In the genomic region with DNA sequence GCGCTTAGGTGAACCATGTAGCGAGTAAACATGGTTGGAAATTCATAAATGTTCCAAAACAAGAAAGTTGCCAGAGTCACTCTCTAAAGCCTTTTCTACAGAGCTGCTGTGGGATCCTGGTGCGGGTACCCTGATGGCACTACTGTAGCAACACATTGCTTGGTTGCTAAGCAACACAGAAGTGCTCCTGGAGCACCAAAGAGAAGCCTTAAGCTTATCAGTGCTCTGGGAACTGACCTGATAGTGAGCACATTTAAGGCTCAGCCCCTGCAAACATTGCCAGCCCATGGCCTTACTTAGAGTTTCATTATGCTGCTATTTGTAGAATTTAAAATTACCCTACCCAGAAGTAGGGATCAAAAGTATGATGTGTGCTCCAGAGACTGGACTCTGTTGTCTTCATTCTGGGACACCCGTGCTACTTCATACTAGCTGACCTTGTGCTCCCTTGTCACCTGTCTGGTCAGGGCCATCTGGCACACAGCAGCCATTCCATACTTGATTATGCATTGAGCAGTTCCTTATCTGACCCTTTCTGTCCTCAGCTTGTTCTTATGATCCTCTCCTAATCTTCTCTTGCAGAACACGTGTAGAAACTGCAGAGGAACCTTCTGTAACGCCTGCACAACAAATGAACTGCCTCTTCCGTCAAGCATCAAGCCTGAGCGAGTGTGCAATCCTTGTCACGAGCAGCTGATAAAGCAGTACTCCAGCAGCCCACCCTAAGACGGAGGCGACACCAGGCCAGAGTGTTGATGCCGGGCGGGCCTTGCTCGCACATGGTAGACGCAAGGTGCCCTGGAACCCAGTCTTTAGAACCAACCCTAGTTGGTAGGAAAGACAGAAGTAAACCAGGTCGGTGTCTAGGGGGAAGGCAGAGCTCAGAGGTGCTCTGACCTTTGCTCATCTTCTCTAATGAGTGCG, we compare ENCODE assay signal across 14 mouse cellular contexts. TPM values are rescaled to one million over a fixed set of nuclear protein-coding genes. Genes with fewer than 3 reads are reported as not detected.
A peak's percentile ranks its signal among the peaks of the same experiment; 100 is the strongest.
DNase-seq lines count a peak whose midpoint lies in the region; ATAC-seq lines count a peak whose summit lies in the region.
"Had no signal": no experiment of that assay in that cellular context is flagged by ENCODE, and none has a peak within 500 bp of the region (broad histone marks: within the 10 kb centered on the region; RNA-seq: fewer than 3 reads in every experiment).

No protein-coding gene starts in this region.

- H3K27me3 ChIP-seq in heart, embryonic 10.5 days (ENCODE audit: insufficient read depth, poor library complexity, severe bottlenecking), result no peaks in the 10 kb centered on the region
- H3K27me3 ChIP-seq in lung, embryonic 16.5 days (ENCODE audit: control insufficient read depth, insufficient read depth, low read depth, low read length), result no peaks in the 10 kb centered on the region
- H3K27me3 ChIP-seq in intestine, embryonic 16.5 days (replicated peaks; ENCODE audit: control insufficient read depth, insufficient read depth, low read length), result no peaks in the 10 kb centered on the region
- H3K27me3 ChIP-seq in forebrain, embryonic 10.5 days (ENCODE audit: poor library complexity, severe bottlenecking), result no peaks in the 10 kb centered on the region
- H3K27me3 ChIP-seq: hindbrain, embryonic 12.5 days; kidney, embryonic 15.5 days had no signal

- ATAC-seq in lung, embryonic 16.5 days (ENCODE audit: low read depth), result 0 out of 2 replicates have a peak, but pooled peaks have one; percentile 38
- ATAC-seq in intestine, embryonic 16.5 days, result peak; percentile 37
- ATAC-seq in megakaryocyte progenitor cell, adult 5-6 weeks (replicated peaks; ENCODE audit: poor library complexity), result peak; percentile 67

- H3K9ac ChIP-seq in lung, embryonic 16.5 days (ENCODE audit: low read length), result no peak overlapping the region
- no peak overlapping the region for H3K9ac ChIP-seq in intestine, embryonic 16.5 days (ENCODE audit: low read depth, low read length)
- H3K9ac ChIP-seq: hindbrain, embryonic 12.5 days; kidney, embryonic 15.5 days had no signal

- WGBS in heart, embryonic 10.5 days, result 49% methylated on average over 17 of the region's 17 CpGs
- 61% methylated on average over 17 of the region's 17 CpGs for WGBS in lung, embryonic 16.5 days
- WGBS in intestine, embryonic 16.5 days, result 69% methylated on average over 17 of the region's 17 CpGs
- WGBS in forebrain, embryonic 10.5 days, result 92% methylated on average over 17 of the region's 17 CpGs

- H3K4me1 ChIP-seq in heart, embryonic 10.5 days, result peaks cover 19% of the 10 kb centered on the region
- no peaks in the 10 kb centered on the region for H3K4me1 ChIP-seq in lung, embryonic 16.5 days (replicated peaks; ENCODE audit: control insufficient read depth, insufficient read depth, low read length)
- no peaks in the 10 kb centered on the region for H3K4me1 ChIP-seq in intestine, embryonic 16.5 days (ENCODE audit: control insufficient read depth, insufficient read depth, low read length)
- no peaks in the 10 kb centered on the region for H3K4me1 ChIP-seq in forebrain, embryonic 10.5 days
- H3K4me1 ChIP-seq: hindbrain, embryonic 12.5 days; kidney, embryonic 15.5 days had no signal

- intact Hi-C loops in heart, postnatal 14 days (cut with DNase I), result no loop called here

- H3K9me3 ChIP-seq in heart, embryonic 10.5 days, result no peaks in the 10 kb centered on the region
- H3K9me3 ChIP-seq in lung, embryonic 16.5 days (ENCODE audit: control insufficient read depth, low read length), result no peaks in the 10 kb centered on the region
- H3K9me3 ChIP-seq in intestine, embryonic 16.5 days (ENCODE audit: control insufficient read depth, low read length), result no peaks in the 10 kb centered on the region
- no peaks in the 10 kb centered on the region for H3K9me3 ChIP-seq in forebrain, embryonic 10.5 days
- H3K9me3 ChIP-seq: hindbrain, embryonic 12.5 days; kidney, embryonic 15.5 days had no signal

- peak; percentile 78 for DNase-seq in heart, embryonic 10.5 days (ENCODE audit: low spot score)
- no peak for DNase-seq in heart, postnatal 14 days
- no peak for DNase-seq in lung, adult 18-20 months
- no peak for DNase-seq in forebrain, embryonic 10.5 days (ENCODE audit: extremely low spot score, low spot score)
- DNase-seq in layer of hippocampus, adult 9-10 months (ENCODE audit: low spot score), result no peak
- DNase-seq: adrenal gland, postnatal 36 days; cerebellum, adult 8-10 months had no signal

- peaks cover 46% of the 10 kb centered on the region for H3K36me3 ChIP-seq in heart, embryonic 10.5 days
- H3K36me3 ChIP-seq in lung, embryonic 16.5 days (ENCODE audit: control insufficient read depth, insufficient read depth, low read length), result peaks cover 12% of the 10 kb centered on the region
- peaks cover 12% of the 10 kb centered on the region; the same call in 1 of the 2 replicates for H3K36me3 ChIP-seq in intestine, embryonic 16.5 days (ENCODE audit: control insufficient read depth, insufficient read depth, low read length)
- H3K36me3 ChIP-seq in forebrain, embryonic 10.5 days (replicated peaks), result peaks cover 98% of the 10 kb centered on the region

- no peak overlapping the region for H3K4me2 ChIP-seq in lung, embryonic 16.5 days (ENCODE audit: low read depth, low read length)
- H3K4me2 ChIP-seq in intestine, embryonic 16.5 days (ENCODE audit: low read depth, low read length), result no peak overlapping the region
- H3K4me2 ChIP-seq: hindbrain, embryonic 12.5 days; kidney, embryonic 15.5 days had no signal

- H3K4me3 ChIP-seq in heart, embryonic 10.5 days, result no peak overlapping the region
- H3K4me3 ChIP-seq in lung, embryonic 16.5 days (ENCODE audit: low read length), result no peak overlapping the region
- H3K4me3 ChIP-seq in intestine, embryonic 16.5 days (ENCODE audit: low read length), result no peak overlapping the region
- no peak overlapping the region for H3K4me3 ChIP-seq in forebrain, embryonic 10.5 days
- H3K4me3 ChIP-seq: erythroblast, embryonic 14.5 days; hindbrain, embryonic 12.5 days; kidney, embryonic 15.5 days had no signal

- 0 out of 2 replicates have a peak overlapping the region, but pooled peaks have one; percentile 62 for H3K27ac ChIP-seq in heart, embryonic 10.5 days
- H3K27ac ChIP-seq in lung, embryonic 16.5 days (ENCODE audit: low read length), result no peak overlapping the region
- H3K27ac ChIP-seq in intestine, embryonic 16.5 days (ENCODE audit: low read length), result no peak overlapping the region
- no peak overlapping the region for H3K27ac ChIP-seq in forebrain, embryonic 10.5 days
- H3K27ac ChIP-seq: hindbrain, embryonic 12.5 days; kidney, embryonic 15.5 days; macrophage had no signal

RNA-seq across cellular contexts. Expression of a gene that starts 26.5 kb away (rescaled TPM):
- polyA plus RNA-seq in heart, embryonic 10.5 days (2016; fragmentation: Nextera tagmentation; extraction: Ambion mirVana), result 71.0 and 71.1 TPM in 2 replicates
- total RNA-seq in heart, postnatal 14 days (2021), result 100 to 1,000 TPM; 187 to 200 TPM
- 30.8 and 47.7 TPM in 2 replicates for polyA plus RNA-seq in lung, embryonic 16.5 days (2015; fragmentation: Nextera tagmentation; extraction: Ambion mirVana)
- 11.7 and 23.9 TPM in 2 replicates for polyA plus RNA-seq in intestine, embryonic 16.5 days (2015; fragmentation: Nextera tagmentation; extraction: Ambion mirVana)
- 77.0 and 80.8 TPM in 2 replicates for total RNA-seq in megakaryocyte progenitor cell, adult 5-6 weeks (2015)
- total RNA-seq in megakaryocyte progenitor cell, adult 5-6 weeks (2017), result 72.6 and 74.0 TPM in 2 replicates
- polyA plus RNA-seq in forebrain, embryonic 10.5 days (2016; fragmentation: Nextera tagmentation; extraction: Ambion mirVana), result 79.7 and 82.4 TPM in 2 replicates
